Mouse (Mus musculus): ENCODE measurements at regions not wholly inside any gene's neighbourhood (a gene's known extent, or its start where the extent isn't known, plus 50 kb on each side); places are given as distances from the start of the nearest gene placed in this dataset.

DNA sequence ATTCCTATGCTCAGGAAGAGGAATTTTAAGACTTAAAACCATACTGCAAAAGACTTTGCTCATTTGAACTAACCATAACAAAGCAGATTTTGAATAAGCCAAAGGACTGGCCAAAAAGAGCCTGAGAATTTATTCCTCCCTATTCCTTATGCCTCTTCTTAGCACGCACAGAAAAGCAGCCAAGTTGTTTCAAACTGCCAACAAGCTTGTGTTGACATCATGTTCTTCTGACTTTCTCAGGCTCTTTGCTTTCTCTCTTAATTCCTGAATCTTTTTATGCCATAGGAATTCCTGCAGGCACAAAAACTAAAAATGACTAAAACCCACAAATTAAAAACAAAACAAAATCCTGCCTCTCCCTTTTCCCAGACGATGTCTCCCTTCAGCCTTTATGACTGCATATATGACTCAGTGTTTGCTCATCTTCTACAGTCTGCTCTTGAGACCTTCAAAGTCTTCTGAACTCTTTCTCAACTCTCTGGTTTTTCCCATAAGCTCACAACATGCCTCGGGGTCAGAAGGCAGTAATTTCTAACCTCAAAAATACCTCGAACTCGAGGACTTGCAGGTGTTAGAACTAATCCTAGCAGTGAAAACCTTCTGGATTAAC lies 77.9 kb upstream of the Ctsc start:
- no peak for TF ChIP-seq CTCF (IDR thresholded peaks at IDR 0.05)
- TF ChIP-seq POLR2A (IDR thresholded peaks at IDR 0.05; ENCODE audit: insufficient read depth, low read depth, low read length) = no peak

Measured in heart, adult 2 months (tissue).